Mouse (Mus musculus) common myeloid progenitor, adult 5-6 weeks (primary cell): ENCODE results near the gene Kcnd3. TPM values are rescaled to one million over a fixed set of nuclear protein-coding genes. Genes with fewer than 3 reads are reported as not detected.
"Not testable (repeated sequence)": the region's sequence is repeated elsewhere in the genome, so short reads cannot be mapped to it uniquely, and the experiment has no call there.

Experiments
- ATAC-seq: replicated peaks from 2 replicates; pipeline ENCODE4 v1.8.0; 2016; ENCODE audit warnings: low read depth, mild to moderate bottlenecking, moderate TSS enrichment, inconsistent platforms; ENCODE audit not compliant: poor library complexity, severe bottlenecking
- total RNA-seq: library from RNA; stranded (forward); fragments of 200-1000, 187-1606 nt; gene quantifications from 2 replicates; pipeline ENCODE4 v1.2.3, GENCODE M21; 2017

The Kcnd3 gene
- total RNA-seq, 1 experiment from 2014 or later, result not detected

- peak; percentile 91 for ATAC-seq
Measured at GRCm38 (mm10) chr3:105687324-105688060, 235.4 kb downstream of the Kcnd3 start, which contains the start of gene Ddx20. Ddx20 (minus strand) TSS chr3:105687574.

GRCm38 (mm10) chr3:105688536-105688935 lies 236.4 kb downstream of the Kcnd3 start:
- no peak for ATAC-seq

DNA sequence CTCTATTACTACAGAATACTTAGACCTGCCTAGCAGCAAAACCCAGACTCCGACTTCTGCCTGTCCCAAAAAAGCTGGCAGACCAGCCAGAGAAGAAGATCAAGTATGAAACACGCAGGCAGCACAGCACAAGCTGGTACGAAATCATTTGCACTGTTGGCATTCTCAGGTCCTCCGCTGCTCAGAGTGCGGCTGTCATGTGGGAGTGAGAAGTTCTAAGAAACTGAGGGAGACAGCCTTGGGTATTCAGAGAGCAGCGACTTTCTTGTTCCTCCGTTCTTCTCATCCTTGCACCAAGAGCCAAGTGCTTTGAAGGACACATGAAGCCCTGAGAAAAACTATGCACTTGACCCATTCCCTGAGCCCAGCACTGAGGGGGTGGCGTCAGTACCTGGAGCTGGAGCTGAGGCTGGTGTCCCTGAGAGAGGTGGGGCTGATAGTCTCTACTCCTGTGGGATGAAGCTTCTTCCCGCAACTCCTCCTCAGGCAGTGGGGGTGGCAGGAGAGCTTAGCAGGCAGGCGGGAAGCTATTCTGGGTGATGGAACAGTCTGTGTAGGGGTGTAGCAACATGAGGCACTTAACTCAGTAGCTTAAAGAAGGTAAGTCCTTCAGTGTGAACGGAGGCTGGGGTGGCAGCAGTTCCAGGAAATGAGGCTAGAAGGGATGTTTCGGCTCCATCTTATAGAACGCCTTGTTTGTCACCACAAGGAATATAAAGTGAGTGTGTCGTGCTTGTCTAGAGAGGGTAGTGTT lies 241.4 kb downstream of the Kcnd3 start:
- no peak for ATAC-seq

DNA sequence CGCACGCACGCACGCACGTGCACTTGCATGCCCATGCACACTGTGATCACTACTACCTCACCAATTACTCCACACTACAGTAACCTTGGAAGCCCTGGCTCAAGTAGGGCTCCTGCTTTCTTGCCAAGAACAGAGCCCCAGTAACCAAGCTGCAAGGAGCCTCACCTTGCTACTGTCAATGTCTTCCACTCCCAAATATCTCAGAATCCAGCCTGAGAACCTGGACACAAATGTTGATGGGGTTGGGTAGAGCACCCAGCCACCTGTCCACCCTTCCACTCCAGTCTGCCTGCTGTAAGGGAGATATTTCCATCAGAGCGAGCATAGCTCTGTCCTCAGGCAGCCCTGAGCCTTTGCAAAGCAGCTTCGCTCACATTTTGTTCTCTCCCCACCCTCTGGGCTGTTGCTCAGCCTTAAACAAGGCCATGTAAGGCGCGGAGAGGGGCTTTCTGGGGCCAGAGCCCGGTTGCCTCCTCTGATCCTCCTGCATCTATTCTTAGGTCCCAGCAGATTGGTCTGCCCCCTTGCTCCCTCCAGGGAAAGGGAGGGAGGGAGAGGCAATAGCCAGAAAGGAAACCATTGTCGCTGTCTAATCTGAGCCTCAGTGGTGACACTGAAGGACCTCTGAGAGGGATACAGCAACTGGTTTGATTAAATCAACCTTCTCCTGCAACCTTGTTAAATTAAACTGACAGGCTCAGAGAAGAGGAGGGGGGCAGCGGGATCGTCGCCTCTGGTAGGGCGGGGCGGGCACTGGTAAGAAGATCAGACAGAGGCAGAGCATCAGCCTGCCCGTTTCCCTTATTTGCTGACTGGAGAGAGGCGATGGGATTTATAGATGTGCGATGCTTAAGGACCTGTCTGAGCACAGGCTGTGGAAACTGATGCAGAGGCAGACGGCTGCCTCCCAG lies 243.6 kb downstream of the Kcnd3 start:
- ATAC-seq, result no peak

- no peak for ATAC-seq
Measured at GRCm38 (mm10) chr3:105696387-105697147, 244.4 kb downstream of the Kcnd3 start.

DNA sequence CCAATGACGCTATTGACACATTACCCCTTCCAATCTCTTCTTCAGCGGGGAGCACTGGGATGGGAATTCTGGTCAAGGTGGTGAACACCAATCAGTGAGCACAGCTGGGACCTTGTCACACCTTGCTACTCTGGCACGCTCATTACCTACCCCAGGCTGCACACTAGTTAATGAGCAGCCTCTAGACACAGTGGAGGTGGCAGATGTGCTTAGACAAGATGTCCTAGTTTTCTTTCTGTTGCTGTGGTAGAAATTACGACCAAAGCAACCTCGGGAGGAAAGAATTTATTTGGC lies 245.0 kb downstream of the Kcnd3 start:
- ATAC-seq, result no peak

DNA sequence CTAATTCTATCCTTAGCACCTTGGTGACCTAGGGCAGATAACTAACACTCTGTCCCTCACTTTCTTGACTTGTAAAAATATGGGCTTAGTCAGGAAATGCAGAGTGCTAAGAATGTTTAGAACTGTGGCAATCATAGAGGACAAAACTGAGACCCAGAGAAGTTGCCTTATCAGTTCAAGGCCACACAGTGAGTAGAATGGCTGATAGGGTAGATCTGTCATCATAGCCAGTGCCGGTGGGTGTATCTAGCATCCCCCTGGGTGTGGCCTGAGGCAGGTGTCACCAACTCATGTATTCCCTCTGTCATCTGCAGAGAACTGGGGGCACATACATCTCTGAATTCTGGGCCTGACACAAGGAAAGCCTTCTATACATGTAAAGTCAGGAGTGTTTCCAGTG lies 246.2 kb downstream of the Kcnd3 start:
- ATAC-seq, result no peak

- peak; percentile 57 for ATAC-seq
Measured at GRCm38 (mm10) chr3:105699241-105699933, 247.3 kb downstream of the Kcnd3 start.

- not testable (repeated sequence) for ATAC-seq
Measured at GRCm38 (mm10) chr3:105700786-105701185, 248.7 kb downstream of the Kcnd3 start.

DNA sequence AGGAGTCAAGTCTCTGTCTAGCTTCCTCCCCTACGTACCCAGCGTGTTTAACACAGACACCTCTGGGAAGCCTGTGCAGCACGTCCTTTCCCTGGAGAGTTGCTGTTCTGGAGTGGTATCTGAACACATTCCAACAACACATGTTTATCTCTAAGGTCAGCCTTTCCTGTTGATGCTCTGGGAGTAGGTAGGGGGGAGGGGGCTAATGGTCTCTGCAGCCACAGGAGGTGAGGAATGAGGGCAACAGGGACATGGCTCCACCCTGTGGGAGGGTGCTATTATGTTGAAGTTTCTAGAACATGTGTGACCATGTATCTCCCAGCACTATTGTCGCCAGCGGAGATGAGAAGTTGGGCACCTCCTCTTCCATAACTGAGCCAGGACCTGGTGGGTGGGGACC lies 249.3 kb downstream of the Kcnd3 start:
- ATAC-seq, result peak; percentile 11; the same call in 1 of the 2 replicates

DNA sequence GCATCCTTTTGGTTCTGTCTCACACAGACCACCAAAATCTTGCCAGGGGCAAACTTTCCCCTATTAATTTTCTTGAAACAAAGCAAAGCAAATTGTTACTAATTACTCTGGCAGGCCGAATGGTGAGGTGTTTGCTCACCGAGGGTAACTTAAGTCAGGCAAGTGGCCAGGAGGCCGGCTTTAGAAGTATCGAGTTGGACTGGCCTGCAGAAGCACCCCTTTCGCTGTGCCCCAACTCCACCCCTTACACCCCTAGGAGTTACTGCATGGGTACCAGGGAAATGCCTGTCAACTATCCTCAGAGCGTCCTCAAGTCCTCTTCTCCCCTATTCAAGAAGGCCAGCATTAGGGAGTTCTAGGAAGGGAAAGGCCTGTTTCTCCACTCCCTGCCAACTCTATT lies 251.4 kb downstream of the Kcnd3 start:
- no peak for ATAC-seq

DNA sequence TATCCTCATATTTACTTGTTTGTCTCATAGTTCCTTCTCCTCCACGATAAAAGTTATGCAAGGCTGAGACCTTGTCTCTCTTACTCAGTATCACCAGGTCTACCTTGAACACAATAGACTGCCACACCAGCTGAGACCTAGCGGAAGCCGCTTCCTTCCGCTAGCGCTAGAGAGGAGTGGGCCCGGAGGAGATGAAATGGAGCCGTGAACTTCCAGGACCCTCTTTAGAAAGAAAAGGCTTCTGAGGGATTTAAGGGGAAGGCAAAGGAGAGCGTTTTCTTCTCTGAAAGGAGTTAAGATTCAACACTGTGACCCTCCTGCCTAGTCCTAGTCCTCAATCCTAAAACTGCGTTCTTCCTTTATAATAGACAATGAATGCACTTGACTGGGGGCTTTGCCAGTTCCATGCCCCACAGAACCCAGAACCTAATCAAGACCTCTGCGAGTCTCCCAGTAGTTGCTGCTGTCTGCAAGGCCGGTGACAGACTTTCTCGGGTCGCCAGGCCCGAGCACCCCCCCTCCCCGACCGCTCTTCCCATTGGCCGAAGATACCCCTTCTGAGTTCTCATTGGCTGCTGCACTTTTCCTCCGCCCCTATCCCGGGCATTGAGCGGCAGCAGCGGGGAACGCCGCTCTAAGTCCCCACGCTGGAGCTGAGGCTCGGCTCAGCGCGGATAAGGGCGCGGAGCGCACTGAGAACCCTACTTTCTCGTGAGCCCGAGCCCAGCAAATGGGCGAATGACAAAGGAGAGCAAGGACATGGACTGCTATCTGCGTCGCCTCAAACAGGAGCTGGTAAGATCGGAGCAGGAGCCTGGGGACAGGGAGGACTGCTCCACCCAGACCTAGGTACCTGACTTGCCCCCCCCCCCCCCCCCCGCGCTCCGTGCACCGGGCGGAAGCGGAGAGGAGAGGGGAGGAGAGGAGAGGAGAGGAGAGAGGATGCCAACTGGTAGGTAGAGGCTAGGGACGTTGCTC lies 252.2 kb downstream of the Kcnd3 start, which contains the start of gene Inka2:
Gene Inka2 (plus strand): TSS at position 569 of the 978 bp plus-strand sequence.
- ATAC-seq, result peak; percentile 91

- ATAC-seq, result peak; percentile 20
Measured at GRCm38 (mm10) chr3:105705061-105705549, 253.0 kb downstream of the Kcnd3 start.

- no peak for ATAC-seq
Measured at GRCm38 (mm10) chr3:105705561-105705960, 253.4 kb downstream of the Kcnd3 start.

DNA sequence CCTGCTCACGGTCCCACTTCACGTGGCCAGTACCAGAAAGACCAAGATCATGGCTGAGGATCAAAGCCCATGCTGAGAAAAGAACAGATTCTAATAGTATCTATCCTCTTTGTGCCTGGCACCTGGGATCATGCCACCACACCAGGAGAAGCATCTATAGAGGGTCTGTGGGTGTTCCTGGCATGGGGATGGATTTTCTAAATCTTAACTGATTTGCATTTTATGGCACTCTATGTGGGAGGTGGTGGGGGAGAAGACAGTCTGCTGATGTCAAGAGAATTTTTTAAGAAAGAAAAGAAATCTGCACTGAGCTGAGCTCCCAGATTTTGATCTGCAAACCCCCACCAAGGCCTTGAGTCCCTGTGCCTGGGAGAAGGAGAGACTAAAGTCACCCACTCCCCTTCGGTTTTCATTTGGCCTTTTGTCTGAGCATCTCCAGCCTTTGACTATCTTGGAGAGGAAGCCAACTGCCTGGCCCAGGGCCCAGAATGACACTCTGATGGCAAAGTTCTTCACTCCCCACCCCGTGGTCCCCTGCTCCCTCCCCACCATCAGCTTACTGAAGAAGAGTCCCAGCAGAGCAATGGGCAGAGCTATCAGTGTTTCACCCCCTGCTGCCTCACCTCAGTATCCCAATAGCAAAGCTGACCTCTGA lies 254.4 kb downstream of the Kcnd3 start:
- no peak for ATAC-seq

GRCm38 (mm10) chr3:105707590-105707989 lies 255.5 kb downstream of the Kcnd3 start:
- no peak for ATAC-seq

GRCm38 (mm10) chr3:105710246-105710645 lies 258.1 kb downstream of the Kcnd3 start:
- no peak for ATAC-seq
